Mouse (Mus musculus) liver, embryonic 11.5 days (tissue): Measurements from ENCODE around the gene Fbxl18. TPM values are rescaled to one million over a fixed set of nuclear protein-coding genes. Genes with fewer than 3 reads are reported as not detected.

Experiments used
- ATAC-seq: fragments of 200-750 bp; cut with Nextera tagmentation; replicated peaks from 2 replicates; pipeline ENCODE4 v1.8.0; 2017; ENCODE audit warnings: moderate number of reproducible peaks, mild to moderate bottlenecking, moderate TSS enrichment, moderate library complexity; ENCODE audit not compliant: low FRiP score
- DNase-seq: peaks from one replicate; pipeline ENCODE4 v3.0.0-alpha.2; 2017; ENCODE audit warnings: low spot score
- H3K27ac ChIP-seq: fragments of 300-500 bp; sonication (generic); 2 replicates; pipeline ENCODE4 v1.5.1; 2014; ENCODE audit warnings: mild to moderate bottlenecking, low read depth, low read length, control low read depth
- H3K27me3 ChIP-seq: fragments of 300-500 bp; sonication (generic); replicated peaks from 2 replicates; pipeline ENCODE4 v1.6.1; 2014; ENCODE audit warnings: low read length, mixed read lengths; ENCODE audit not compliant: control insufficient read depth, insufficient read depth
- H3K36me3 ChIP-seq: fragments of 300-500 bp; sonication (generic); 2 replicates; pipeline ENCODE4 v1.6.1; 2014; ENCODE audit warnings: mild to moderate bottlenecking, low read length, moderate library complexity, mixed read lengths; ENCODE audit not compliant: control insufficient read depth, insufficient read depth
- H3K4me1 ChIP-seq: fragments of 300-500 bp; sonication (generic); replicated peaks from 2 replicates; pipeline ENCODE4 v1.6.1; 2014; ENCODE audit warnings: low read length, mixed read lengths; ENCODE audit not compliant: control insufficient read depth, insufficient read depth
- H3K4me2 ChIP-seq: fragments of 300-500 bp; sonication (generic); 2 replicates; pipeline ENCODE4 v1.6.1; 2014; ENCODE audit warnings: mild to moderate bottlenecking, control low read depth, moderate library complexity
- H3K4me3 ChIP-seq: fragments of 300-500 bp; sonication (generic); 2 replicates; pipeline ENCODE4 v1.5.1; 2014; ENCODE audit warnings: low read depth, low read length, control low read depth
- H3K9ac ChIP-seq: fragments of 300-500 bp; sonication (generic); 2 replicates; pipeline ENCODE4 v1.6.1; 2014; ENCODE audit warnings: low read depth, low read length, control low read depth
- H3K9me3 ChIP-seq: fragments of 300-500 bp; sonication (generic); 2 replicates; pipeline ENCODE4 v1.6.1; 2016; ENCODE audit warnings: low read length, inconsistent platforms, mixed read lengths; ENCODE audit not compliant: control insufficient read depth
- WGBS: fragments of 180-500 bp; shearing (Covaris S2); extraction: QIAGEN DNeasy Blood & Tissue Kit; methylation state at CpG from one replicate; pipeline ENCODE4 v1.1.7; 2014; 5-methylcytosine and 5-hydroxymethylcytosine counted together
- polyA plus RNA-seq: library from polyadenylated mRNA; unstranded; fragments of >200 nt; fragmentation: Nextera tagmentation; extraction: Ambion mirVana; gene quantifications from 2 replicates; pipeline ENCODE4 v1.2.1, GENCODE M21; 2014

Gene Fbxl18
- polyA plus RNA-seq, 1 experiment from 2014 or later: 6.7 TPM

DNA sequence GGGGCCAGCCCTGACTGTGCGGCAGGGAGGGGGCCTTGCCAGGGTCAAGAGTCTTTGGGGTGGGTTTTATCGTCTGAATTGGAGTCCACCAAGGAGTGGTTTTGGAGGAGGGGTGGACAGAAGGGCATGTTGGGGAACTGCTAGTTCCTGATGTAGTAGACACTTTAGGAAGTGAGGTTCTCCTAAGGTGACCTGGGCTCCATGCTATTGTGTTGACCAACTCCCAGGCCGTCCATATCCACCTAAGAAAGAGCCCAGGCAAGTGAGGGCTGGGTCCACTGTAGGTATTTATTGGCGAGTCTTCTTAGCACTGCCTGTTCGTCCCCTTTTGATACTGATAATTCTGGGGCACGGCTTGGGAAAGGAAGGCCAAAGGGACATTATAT is 25.8 kb upstream of the Fbxl18 start:
- ATAC-seq (peak; percentile 21), DNase-seq (no peak)
- Histone ChIP-seq H3K27ac (peak overlapping the region; percentile 98), H3K36me3 (no peaks in the 10 kb centered on the region), H3K4me3 (no peak overlapping the region), H3K9me3 (no peaks in the 10 kb centered on the region), H3K4me2 (peak overlapping the region; percentile 60), H3K4me1 (peaks cover 42% of the 10 kb centered on the region), H3K27me3 (no peaks in the 10 kb centered on the region), H3K9ac (peak overlapping the region; percentile 57)
- WGBS: 35% methylated on average over 6 of the region's 6 CpGs

DNA sequence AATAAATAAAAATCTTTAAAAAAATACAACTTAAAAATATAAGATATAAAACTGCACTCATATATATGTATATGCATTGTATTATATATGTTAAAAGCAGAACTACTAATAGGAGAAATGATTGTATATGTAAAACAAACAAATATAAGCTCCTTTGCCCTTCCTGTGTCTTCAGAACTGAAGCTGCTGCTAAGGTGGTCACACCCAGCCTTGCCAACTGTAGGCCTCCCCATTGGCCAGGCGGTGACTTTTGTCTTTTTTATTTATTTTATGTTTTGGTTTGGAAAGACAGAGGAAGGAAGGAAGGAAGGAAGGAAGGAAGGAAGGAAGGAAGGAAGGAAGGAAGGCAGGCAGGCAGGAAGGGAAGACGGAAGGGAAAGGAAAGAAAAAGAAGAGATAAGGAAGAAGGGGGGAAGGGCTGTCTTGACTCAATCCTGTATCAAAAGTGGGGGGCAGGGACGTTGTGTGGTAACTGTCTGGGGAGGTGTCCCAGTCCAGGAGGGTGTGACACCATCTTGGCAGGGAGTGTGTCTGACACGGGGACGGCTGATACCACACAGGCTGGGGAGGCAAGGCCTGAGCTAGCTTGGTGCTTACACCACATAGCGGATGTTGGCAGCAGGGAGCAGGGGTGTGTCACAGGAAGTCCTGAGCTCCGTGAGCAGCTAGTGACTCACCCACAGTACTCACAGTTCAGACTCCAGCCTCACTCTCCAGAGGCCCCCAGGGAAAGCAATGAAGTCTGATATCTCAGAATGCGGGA is 25.3 kb upstream of the Fbxl18 start:
- DNase-seq (peak; percentile 74), ATAC-seq (peak; percentile 100)
- peak overlapping the region; percentile 98 for H3K27ac ChIP-seq
- H3K27me3 ChIP-seq: no peaks in the 10 kb centered on the region
- H3K9ac ChIP-seq: peak overlapping the region; percentile 57
- peaks cover 36% of the 10 kb centered on the region for H3K4me1 ChIP-seq
- H3K36me3 ChIP-seq: no peaks in the 10 kb centered on the region
- peak overlapping the region; percentile 60 for H3K4me2 ChIP-seq
- no peak overlapping the region for H3K4me3 ChIP-seq
- no peaks in the 10 kb centered on the region for H3K9me3 ChIP-seq
- WGBS: 20% methylated on average over 8 of the region's 8 CpGs

DNA sequence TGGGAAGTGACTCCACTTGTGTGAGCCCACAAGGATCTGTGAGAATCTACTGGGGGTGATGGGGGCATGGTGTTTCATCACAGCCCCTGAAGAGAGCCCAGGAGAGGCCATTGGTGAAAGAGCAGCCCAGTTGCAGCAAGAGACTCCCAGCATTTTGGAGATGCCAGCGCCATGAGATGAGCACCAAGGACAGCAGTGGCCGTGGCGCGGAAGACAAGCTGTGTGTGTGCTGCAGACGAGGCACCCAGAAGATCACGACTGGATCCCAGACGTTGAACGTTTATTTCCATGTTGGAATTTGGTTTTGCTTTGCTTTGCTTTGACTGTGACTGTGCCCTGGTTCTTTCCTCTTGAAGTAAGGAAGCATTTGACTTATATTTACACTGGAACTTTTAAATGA is 22.2 kb upstream of the Fbxl18 start:
- Histone ChIP-seq H3K27me3 (no peaks in the 10 kb centered on the region), H3K4me3 (no peak overlapping the region), H3K36me3 (no peaks in the 10 kb centered on the region), H3K9ac (no peak overlapping the region), H3K9me3 (no peaks in the 10 kb centered on the region), H3K27ac (no peak overlapping the region), H3K4me2 (no peak overlapping the region), H3K4me1 (peaks cover 28% of the 10 kb centered on the region)
- 88% methylated on average over 8 of the region's 8 CpGs for WGBS
- ATAC-seq: no peak
- no peak for DNase-seq

DNA sequence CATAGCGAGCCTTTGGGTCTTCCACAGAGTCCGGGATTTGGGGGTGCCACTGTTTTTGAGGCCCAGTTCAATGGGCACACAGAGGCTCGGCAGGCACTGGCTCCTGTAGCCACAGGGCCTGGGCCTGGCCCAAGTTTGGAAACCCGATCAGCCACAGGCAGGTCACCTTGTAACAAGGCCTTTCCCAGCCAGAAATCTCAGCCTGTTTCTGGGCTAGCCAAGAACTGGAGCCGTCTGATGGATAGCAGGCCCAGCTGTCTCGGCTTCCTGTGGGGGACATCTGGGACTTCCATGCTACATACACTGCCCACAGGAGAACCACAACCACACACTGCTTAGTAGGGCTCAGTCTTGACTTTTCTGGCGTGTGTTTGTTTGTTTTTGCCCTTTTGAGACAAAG is 21.4 kb upstream of the Fbxl18 start:
- Histone ChIP-seq H3K36me3 (no peaks in the 10 kb centered on the region), H3K4me1 (peaks cover 22% of the 10 kb centered on the region), H3K4me3 (no peak overlapping the region), H3K9ac (no peak overlapping the region), H3K9me3 (no peaks in the 10 kb centered on the region), H3K27ac (no peak overlapping the region), H3K27me3 (no peaks in the 10 kb centered on the region), H3K4me2 (no peak overlapping the region)
- 82% methylated on average over 7 of the region's 7 CpGs for WGBS
- DNase-seq: no peak
- ATAC-seq: no peak

DNA sequence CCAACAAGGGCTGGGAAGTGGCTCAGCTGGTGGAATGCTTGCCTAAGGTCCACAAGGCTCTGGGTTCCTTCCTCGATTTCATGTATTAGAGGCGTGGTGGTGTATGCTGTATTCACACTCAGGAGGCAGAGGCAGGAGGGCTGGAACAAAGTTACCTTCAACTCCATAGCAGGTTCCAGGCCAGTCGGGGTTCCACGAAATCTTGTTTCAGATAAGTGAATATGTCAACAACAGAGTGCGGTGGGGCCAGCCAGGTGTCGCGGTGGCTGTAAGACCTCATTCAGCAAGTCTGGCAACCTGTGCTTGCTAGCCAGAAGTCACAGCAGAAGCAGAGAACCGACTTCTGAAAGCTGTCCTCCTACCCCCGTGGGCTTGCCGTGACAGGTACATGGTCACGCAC is 20.0 kb upstream of the Fbxl18 start:
- Histone ChIP-seq H3K27ac (peak overlapping the region; percentile 29), H3K27me3 (no peaks in the 10 kb centered on the region), H3K9me3 (no peaks in the 10 kb centered on the region), H3K4me1 (peaks cover 11% of the 10 kb centered on the region), H3K9ac (no peak overlapping the region; the same call in 1 of the 2 replicates), H3K4me2 (no peak overlapping the region), H3K36me3 (no peaks in the 10 kb centered on the region), H3K4me3 (no peak overlapping the region)
- 74% methylated on average over 11 of the region's 11 CpGs for WGBS
- DNase-seq: no peak
- no peak for ATAC-seq

DNA sequence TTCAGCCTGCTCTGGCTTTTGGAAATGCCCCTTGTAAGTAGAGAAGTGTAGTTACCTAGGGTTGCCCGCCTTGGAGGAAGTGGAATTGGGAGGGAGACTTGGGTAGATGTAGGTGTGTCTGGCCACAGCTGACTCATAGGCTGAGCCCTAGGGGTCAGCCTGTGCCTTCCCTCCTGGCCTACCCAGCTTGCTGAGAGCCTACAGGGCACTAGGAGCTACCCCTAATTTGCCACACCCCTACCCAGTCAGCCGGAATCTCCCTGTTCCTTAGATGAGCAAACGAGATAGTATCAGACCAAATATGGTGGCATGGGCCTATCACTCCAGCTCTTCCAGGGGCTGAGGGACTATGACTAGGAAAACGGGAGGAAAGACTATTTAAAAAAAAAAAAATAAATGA is 17.5 kb upstream of the Fbxl18 start:
- DNase-seq (no peak), ATAC-seq (no peak)
- Histone ChIP-seq H3K9ac (no peak overlapping the region), H3K27me3 (no peaks in the 10 kb centered on the region), H3K4me3 (no peak overlapping the region), H3K9me3 (no peaks in the 10 kb centered on the region), H3K36me3 (no peaks in the 10 kb centered on the region), H3K4me1 (peaks cover 30% of the 10 kb centered on the region), H3K27ac (no peak overlapping the region; the same call in 1 of the 2 replicates), H3K4me2 (no peak overlapping the region)
- WGBS: 58% methylated on average over 4 of the region's 4 CpGs

DNA sequence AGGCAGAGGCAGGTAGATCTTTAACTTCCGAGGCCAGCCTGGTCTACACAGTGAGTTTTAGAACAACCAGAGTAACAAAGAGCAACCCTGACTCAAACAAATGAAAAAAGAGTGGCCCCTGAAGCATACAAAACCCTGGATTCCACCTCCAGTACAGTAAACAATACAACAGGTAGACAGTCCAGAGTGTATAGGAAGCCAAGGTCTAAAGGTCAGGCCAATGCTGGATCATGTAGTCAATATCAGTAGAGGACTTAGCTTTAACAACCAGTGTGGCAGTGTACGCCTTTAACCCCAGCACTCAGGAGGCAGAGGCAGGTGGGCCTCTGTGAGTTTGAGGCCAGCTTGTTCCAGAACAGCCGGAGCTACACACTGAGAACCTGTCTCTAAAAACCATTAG is 17.1 kb upstream of the Fbxl18 start:
- DNase-seq (no peak), ATAC-seq (no peak)
- WGBS: 77% methylated on average over 3 of the region's 3 CpGs
- no peak overlapping the region for H3K9ac ChIP-seq
- no peak overlapping the region for H3K4me2 ChIP-seq
- no peaks in the 10 kb centered on the region for H3K36me3 ChIP-seq
- no peaks in the 10 kb centered on the region for H3K9me3 ChIP-seq
- peaks cover 34% of the 10 kb centered on the region for H3K4me1 ChIP-seq
- H3K27me3 ChIP-seq: no peaks in the 10 kb centered on the region
- H3K4me3 ChIP-seq: no peak overlapping the region
- H3K27ac ChIP-seq: no peak overlapping the region; the same call in 1 of the 2 replicates

DNA sequence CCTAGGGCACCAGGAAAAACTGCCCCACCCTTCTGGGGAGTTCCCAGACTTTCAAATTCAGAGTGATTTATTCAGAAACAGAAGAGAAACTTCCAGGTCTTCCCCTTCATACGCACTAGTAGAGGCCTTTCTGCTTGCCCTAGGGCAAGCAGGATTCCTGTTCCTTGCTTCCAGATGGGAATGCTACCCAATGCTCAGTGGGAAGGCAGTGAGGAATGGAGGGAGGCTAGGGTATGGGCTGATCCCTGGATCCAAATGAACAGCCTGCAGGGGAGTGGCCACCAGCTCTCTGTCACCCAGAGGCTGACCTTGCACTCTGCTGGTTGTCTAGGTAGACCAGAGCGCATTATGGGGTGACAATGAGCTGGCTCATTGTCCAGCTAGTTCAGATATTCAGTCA is 16.4 kb upstream of the Fbxl18 start:
- Histone ChIP-seq H3K4me2 (no peak overlapping the region), H3K9me3 (no peaks in the 10 kb centered on the region), H3K27ac (no peak overlapping the region), H3K36me3 (no peaks in the 10 kb centered on the region), H3K27me3 (no peaks in the 10 kb centered on the region), H3K4me3 (no peak overlapping the region), H3K4me1 (peaks cover 40% of the 10 kb centered on the region), H3K9ac (no peak overlapping the region)
- WGBS: 87% methylated on average over 2 of the region's 2 CpGs
- ATAC-seq (no peak), DNase-seq (no peak)

DNA sequence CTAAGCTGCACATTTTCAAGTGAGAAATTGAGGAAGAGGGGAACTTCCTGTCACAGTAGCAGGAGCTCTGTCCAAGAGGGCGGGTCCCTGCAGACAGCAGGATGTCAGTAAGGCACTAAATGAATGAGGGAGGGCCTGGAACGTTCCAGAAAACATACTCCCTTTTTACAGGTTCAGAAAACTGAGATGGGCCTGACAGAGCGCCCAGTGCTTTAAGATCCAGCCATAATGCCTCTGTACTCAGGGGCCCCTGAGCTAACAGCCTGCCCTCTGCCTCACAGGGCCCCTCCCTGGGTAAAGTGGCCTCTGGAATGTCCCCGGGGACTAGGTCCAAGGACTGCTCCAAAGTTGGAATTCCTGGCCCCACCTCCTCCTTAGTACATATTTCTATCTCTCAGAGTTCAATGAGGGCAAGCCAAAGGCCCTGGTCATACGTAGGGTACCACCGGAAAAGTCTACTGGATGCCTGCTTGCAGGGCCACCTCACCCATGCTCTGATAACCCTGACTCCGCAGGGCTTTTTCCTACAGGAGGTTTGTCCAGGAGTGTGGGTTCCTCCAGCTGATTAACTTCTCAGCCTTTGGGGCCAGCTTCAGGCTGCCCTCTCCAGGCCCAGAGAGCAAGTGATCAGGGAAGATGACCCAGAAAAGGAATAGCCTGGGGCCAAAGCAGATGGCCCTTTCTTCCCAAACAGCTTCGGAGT is 14.5 kb upstream of the Fbxl18 start:
- WGBS: 32% methylated on average over 8 of the region's 8 CpGs
- Histone ChIP-seq H3K9me3 (no peaks in the 10 kb centered on the region), H3K9ac (peak overlapping the region; percentile 61), H3K4me1 (peaks cover 45% of the 10 kb centered on the region), H3K27me3 (no peaks in the 10 kb centered on the region), H3K27ac (peak overlapping the region; percentile 92), H3K4me2 (peak overlapping the region; percentile 91), H3K4me3 (peak overlapping the region; percentile 6; the same call in 1 of the 2 replicates), H3K36me3 (peaks cover 8% of the 10 kb centered on the region)
- DNase-seq: peak; percentile 42
- ATAC-seq: no peak
